Mouse (Mus musculus): ENCODE measurements around the gene Car8. TPM values are rescaled to one million over a fixed set of nuclear protein-coding genes. Genes with fewer than 3 reads are reported as not detected.

The Car8 gene
- total RNA-seq, 2 experiments from 2014 or later = 11.5 to 13.2 TPM

Small RNA genes lying within 50 kb of the gene (microRNA-seq; reads per million reads assigned to microRNA genes)
- not detected for gene Gm25355

Measured in adrenal gland, postnatal 4 days (tissue).